Mouse (Mus musculus) spleen, postnatal 14 days (tissue): ENCODE measurements at regions not wholly inside any gene's neighbourhood (a gene's known extent, or its start where the extent isn't known, plus 50 kb on each side); places are given as distances from the start of the nearest gene placed in this dataset.
"Not testable (repeated sequence)": the region's sequence is repeated elsewhere in the genome, so short reads cannot be mapped to it uniquely, and the experiment has no call there.

Source experiments
- DNase-seq, 2 experiments: peaks; one replicate each; pipeline ENCODE4 v3.0.0; 2021 to 2022; ENCODE audit warnings: low spot score in 2 of 2

- no peak for DNase-seq
Observed at GRCm38 (mm10) chr12:29280081-29280788, 247.9 kb upstream of the Myt1l start.

GRCm38 (mm10) chr12:29280861-29281630, 247.1 kb upstream of the Myt1l start:
- DNase-seq, result no peak

GRCm38 (mm10) chr12:29288801-29289200, 239.4 kb upstream of the Myt1l start:
- DNase-seq, result no peak

GRCm38 (mm10) chr12:29290591-29291351, 237.4 kb upstream of the Myt1l start:
- DNase-seq, result peak; percentile 49 to 64

GRCm38 (mm10) chr12:29297984-29298383, 230.2 kb upstream of the Myt1l start:
- no peak for DNase-seq

- DNase-seq, result no peak
Observed at GRCm38 (mm10) chr12:29315636-29316035, 212.5 kb upstream of the Myt1l start.

GRCm38 (mm10) chr12:29321468-29321867, 206.7 kb upstream of the Myt1l start:
- no peak for DNase-seq

DNA sequence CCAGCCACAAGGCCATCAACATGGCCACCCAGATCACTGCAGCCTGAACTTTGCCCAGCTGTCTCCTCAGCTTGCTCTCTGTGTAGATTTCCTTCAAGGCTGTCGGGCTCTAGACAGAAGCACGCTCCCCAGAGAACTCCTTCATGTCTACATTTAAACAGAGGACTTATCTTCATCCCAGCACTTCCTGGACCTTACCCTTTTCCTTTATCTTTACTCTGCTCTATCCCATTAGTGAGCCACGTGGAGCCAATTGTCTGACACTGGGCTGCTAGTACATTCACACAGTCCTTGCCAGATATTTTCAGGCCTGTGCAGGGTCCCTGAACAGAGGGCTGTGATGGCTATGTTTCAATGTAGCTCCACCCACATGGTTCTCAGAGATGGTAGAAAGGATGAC, 204.7 kb upstream of the Myt1l start:
- DNase-seq, result no peak

- no peak for DNase-seq
Observed at GRCm38 (mm10) chr12:29335839-29336469, 192.2 kb upstream of the Myt1l start.

- DNase-seq, result no peak
Observed at GRCm38 (mm10) chr12:29337336-29337735, 190.8 kb upstream of the Myt1l start.

- no peak for DNase-seq
Observed at GRCm38 (mm10) chr12:29341388-29341995, 186.7 kb upstream of the Myt1l start.

DNA sequence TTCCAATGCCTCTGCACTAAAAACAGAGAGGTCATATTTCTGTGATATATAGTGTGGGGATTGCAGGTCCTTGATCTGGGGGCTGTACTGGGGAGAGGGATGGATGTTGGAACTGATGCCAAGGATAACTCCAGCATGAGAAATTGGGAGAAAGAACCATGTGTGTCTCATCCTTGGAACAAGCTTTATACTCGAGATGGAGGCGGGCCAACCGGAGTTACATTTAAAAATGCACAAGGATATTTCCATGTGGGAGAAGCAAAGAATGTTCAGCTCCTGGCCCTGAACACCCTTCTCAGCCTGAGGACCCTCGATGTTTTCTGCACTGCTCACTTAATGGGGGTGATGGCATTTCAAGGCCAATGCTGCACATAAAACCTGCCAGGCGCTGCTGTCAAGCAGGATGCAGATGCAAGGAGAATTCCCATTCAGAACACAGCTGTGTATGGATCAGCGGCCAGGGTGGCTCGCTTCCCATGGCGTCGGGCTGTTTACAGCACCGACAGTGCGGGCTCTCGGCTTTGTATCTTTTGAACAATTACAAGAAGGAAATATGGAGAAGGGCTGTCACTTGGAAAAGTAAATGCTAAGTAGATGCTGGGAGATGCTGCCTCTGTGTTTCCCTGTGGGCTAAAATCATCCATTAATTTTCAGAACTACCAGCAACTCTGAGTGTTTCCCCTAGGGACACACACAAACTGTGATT, 184.9 kb upstream of the Myt1l start:
- DNase-seq, result no peak

- no peak for DNase-seq
Observed at GRCm38 (mm10) chr12:29348698-29349097, 179.5 kb upstream of the Myt1l start.

GRCm38 (mm10) chr12:29349146-29349850, 178.9 kb upstream of the Myt1l start:
- no peak for DNase-seq

DNA sequence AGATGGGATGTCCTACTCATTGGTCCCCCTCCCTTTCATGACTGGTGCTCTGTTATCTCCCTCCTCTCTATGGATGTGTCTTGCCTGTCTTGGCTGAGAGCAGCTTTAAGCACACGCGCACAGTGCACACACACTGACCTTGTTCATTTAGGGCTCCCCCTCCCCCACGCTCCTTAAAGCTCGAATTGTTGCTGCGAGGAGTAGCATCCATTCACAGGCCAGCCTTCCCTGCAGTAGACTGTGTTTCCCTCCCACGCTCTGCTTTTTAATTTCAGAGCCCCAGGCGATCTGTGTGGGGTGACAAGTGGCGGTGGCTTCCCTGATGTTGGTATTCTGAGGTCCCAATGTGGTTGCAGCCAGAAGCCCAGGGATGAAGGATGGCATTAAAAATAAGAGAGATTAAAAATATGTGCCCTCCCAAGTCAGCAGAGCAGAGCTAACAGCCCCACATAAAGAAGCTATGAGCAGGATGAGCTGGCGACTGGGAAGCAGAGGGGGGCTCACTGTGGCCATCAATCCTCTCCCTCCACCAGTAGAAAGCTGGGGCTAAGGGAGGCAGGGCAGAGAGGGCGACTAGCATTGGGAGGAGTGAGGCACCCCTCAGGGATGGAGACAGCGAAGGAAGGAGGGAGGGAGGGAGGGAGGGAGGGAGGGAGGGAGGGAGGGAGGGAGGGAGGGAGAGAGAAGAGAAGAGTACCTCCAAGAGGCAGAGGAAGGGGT, 174.2 kb upstream of the Myt1l start:
- DNase-seq, result no peak

GRCm38 (mm10) chr12:29354816-29355215, 173.4 kb upstream of the Myt1l start:
- no peak for DNase-seq

- no peak for DNase-seq
Observed at GRCm38 (mm10) chr12:29356681-29357397, 171.3 kb upstream of the Myt1l start.

GRCm38 (mm10) chr12:29361236-29361635, 166.9 kb upstream of the Myt1l start:
- no peak for DNase-seq

GRCm38 (mm10) chr12:29367741-29368106, 160.5 kb upstream of the Myt1l start:
- not testable (repeated sequence) for DNase-seq
